Mouse (Mus musculus): ENCODE results near the gene Tmem59l.

DNA sequence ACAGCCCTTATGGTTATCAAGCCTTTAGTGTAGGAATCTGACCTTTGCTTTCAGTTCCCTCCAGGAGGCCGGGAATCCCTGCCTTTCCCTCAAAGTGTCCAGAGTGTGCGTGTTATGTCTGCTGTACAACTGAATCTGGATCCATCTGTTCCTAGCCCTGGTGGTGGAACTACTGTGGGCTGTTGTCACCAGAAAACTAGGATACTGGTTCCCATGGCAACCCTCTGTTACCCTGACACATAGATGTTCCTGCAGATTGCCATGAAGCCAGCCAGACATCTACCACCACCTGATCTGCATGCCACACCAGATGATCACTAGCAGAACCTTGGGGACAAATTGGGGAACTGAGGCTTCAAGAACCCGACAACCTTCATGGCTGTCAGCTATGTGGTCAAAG is 5.2 kb downstream of the Tmem59l start:
- TF ChIP-seq CTCF (IDR thresholded peaks at IDR 0.05; ENCODE audit: low read depth) (no peak), EP300 (IDR thresholded peaks at IDR 0.05; ENCODE audit: low read depth) (no peak)
